Comparison of ENCODE assay signal across 14 mouse cellular contexts in the genomic region with DNA sequence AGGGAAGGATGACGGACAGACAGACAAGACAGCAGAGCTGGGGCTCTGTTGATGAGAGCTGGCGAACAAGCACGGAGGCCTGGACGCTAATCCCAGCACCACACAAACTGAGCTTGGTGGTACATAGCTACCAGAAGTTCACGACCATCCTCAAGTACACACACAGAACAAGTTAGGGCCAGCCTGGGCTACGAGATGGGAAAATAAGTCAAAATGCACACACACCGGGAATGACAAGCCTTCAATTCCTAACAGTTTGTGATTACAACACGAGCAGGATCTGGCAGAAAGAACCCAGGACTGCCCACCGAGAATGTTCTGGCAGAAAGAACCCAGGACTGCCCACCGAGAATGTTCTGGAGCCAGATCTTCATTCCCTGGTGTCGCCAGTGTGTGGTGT. TPM values are rescaled to one million over a fixed set of nuclear protein-coding genes. Genes with fewer than 3 reads are reported as not detected.
DNase-seq lines count a peak whose midpoint lies in the region; ATAC-seq and TF ChIP-seq lines count a peak whose summit lies in the region.
"Had no signal": no experiment of that assay in that cellular context is flagged by ENCODE, and none has a peak within 500 bp of the region (broad histone marks: within the 10 kb centered on the region; RNA-seq: fewer than 3 reads in every experiment).

No protein-coding gene starts in this region.

- H3K36me3 ChIP-seq in liver, postnatal 0 days (replicated peaks; ENCODE audit: insufficient read depth, low read length) = peaks cover 10% of the 10 kb centered on the region
- H3K36me3 ChIP-seq: hindbrain, embryonic 15.5 days had no signal

- WGBS in cerebellum, adult 2 months = 69% methylated on average over 11 of the region's 11 CpGs
- 82% methylated on average over 11 of the region's 11 CpGs for WGBS in liver, postnatal 0 days (ENCODE audit: insufficient replicate concordance)

- no peak overlapping the region for H3K27ac ChIP-seq in gastrocnemius, adult 2 months
- peak overlapping the region; percentile 87 for H3K27ac ChIP-seq in layer of hippocampus, adult 2 months
- H3K27ac ChIP-seq in cerebellum, adult 2 months (ENCODE audit: insufficient read depth, low read length) = no peak overlapping the region
- no peak overlapping the region for H3K27ac ChIP-seq in liver, postnatal 0 days (ENCODE audit: low read depth)
- H3K27ac ChIP-seq: hindbrain, embryonic 15.5 days; liver, embryonic 15.5 days; midbrain, embryonic 12.5 days; stomach, postnatal 0 days had no signal

- H3K4me2 ChIP-seq in liver, postnatal 0 days (ENCODE audit: low read depth, low read length) = no peak overlapping the region
- H3K4me2 ChIP-seq: hindbrain, embryonic 15.5 days; liver, embryonic 15.5 days; midbrain, embryonic 12.5 days had no signal

- TF ChIP-seq EP300 in liver, postnatal 0 days (IDR thresholded peaks at IDR 0.05; ENCODE audit: low read depth) = no peak

- H3K27me3 ChIP-seq in cerebellum, adult 2 months (ENCODE audit: control insufficient read depth, insufficient read depth, low read length) = no peaks in the 10 kb centered on the region
- H3K27me3 ChIP-seq in liver, postnatal 0 days (ENCODE audit: insufficient read depth, low read length) = no peaks in the 10 kb centered on the region
- H3K27me3 ChIP-seq: hindbrain, embryonic 15.5 days; liver, embryonic 15.5 days had no signal

- TF ChIP-seq POLR2A in cerebellum, adult 2 months (IDR thresholded peaks at IDR 0.05; ENCODE audit: borderline replicate concordance, insufficient read depth, low read length) = no peak

- no peaks in the 10 kb centered on the region for H3K9me3 ChIP-seq in liver, postnatal 0 days (ENCODE audit: low read length)
- H3K9me3 ChIP-seq: hindbrain, embryonic 15.5 days; liver, embryonic 15.5 days; midbrain, embryonic 12.5 days had no signal

- no peak for ATAC-seq in liver, postnatal 0 days
- no peak for ATAC-seq in inflammation-experienced regulatory T-cells, adult 6 months

- intact Hi-C loops in gastrocnemius, adult 2 months (cut with DNase I) = no loop called here

- TF ChIP-seq CTCF in gastrocnemius, adult 2 months (IDR thresholded peaks at IDR 0.05) = no peak
- no peak; the same call in 1 of the 2 replicates for TF ChIP-seq CTCF in layer of hippocampus, adult 2 months (conservative IDR thresholded peaks at IDR 0.05)
- no peak for TF ChIP-seq CTCF in cerebellum, adult 2 months (IDR thresholded peaks at IDR 0.05; ENCODE audit: borderline replicate concordance, insufficient read depth, low read depth, low read length)
- no peak for TF ChIP-seq CTCF in liver, postnatal 0 days (IDR thresholded peaks at IDR 0.05; ENCODE audit: low read depth)

- H3K9ac ChIP-seq in liver, postnatal 0 days (replicated peaks) = no peak overlapping the region
- H3K9ac ChIP-seq: hindbrain, embryonic 15.5 days; liver, embryonic 15.5 days; midbrain, embryonic 12.5 days had no signal

- peak; percentile 8 for DNase-seq in gastrocnemius, adult 2 months
- no peak for DNase-seq in gastrocnemius, postnatal 10 days
- peak; percentile 0 to 8 for DNase-seq in layer of hippocampus, adult 2 months (ENCODE audit: low spot score in 2 of 2)
- no peak for DNase-seq in layer of hippocampus, postnatal 14 days (ENCODE audit: low spot score in 2 of 2)
- peak; percentile 5 to 15 for DNase-seq in cerebellum, adult 2 months
- DNase-seq in cerebellum, postnatal 10 days = peak; percentile 19 to 26
- no peak for DNase-seq in liver, postnatal 0 days
- DNase-seq: lung, postnatal 36 days had no signal

- H3K4me3 ChIP-seq in gastrocnemius, adult 2 months = no peak overlapping the region
- no peak overlapping the region for H3K4me3 ChIP-seq in layer of hippocampus, adult 2 months
- H3K4me3 ChIP-seq in cerebellum, adult 2 months (replicated peaks; ENCODE audit: insufficient read depth, low read depth, low read length) = no peak overlapping the region
- H3K4me3 ChIP-seq in liver, postnatal 0 days (ENCODE audit: low read depth, low read length) = no peak overlapping the region
- H3K4me3 ChIP-seq: hindbrain, embryonic 15.5 days; liver, embryonic 15.5 days; midbrain, embryonic 12.5 days had no signal

- H3K4me1 ChIP-seq in cerebellum, adult 2 months (ENCODE audit: control insufficient read depth, insufficient read depth, low read length) = peaks cover 25% of the 10 kb centered on the region
- peaks cover 11% of the 10 kb centered on the region for H3K4me1 ChIP-seq in liver, postnatal 0 days (ENCODE audit: insufficient read depth)

RNA-seq across cellular contexts. Expression of a gene that starts 51.0 kb away (rescaled TPM):
- 10 to 100 TPM in 1 of 2 experiments, 1 to 10 TPM in 1; 7.8 to 10.6 TPM for total RNA-seq in gastrocnemius, adult 2 months (2021)
- 10 to 100 TPM; 21.1 to 26.0 TPM for total RNA-seq in gastrocnemius, postnatal 10 days (2021)
- total RNA-seq in layer of hippocampus, adult 2 months (2021) = 10 to 100 TPM; 38.1 to 43.9 TPM
- 10 to 100 TPM; 58.8 to 60.5 TPM for total RNA-seq in layer of hippocampus, postnatal 14 days (2021)
- 53.5 and 59.4 TPM in 2 replicates for polyA plus RNA-seq in cerebellum, adult 2 months (2012; rRNA removed)
- polyA plus RNA-seq in liver, postnatal 0 days (2015; fragmentation: Nextera tagmentation; extraction: Ambion mirVana) = 3.2 and 4.2 TPM in 2 replicates
- 10 to 100 TPM in 1 of 3 experiments, 1 to 10 TPM in 2; 5.1 to 16.7 (median 5.2) TPM for polyA plus RNA-seq in inflammation-experienced regulatory T-cells, adult 6 months (2017; shearing (Covaris generic))

RNA-seq across cellular contexts. Expression of a gene that starts 57.6 kb away (rescaled TPM):
- total RNA-seq in gastrocnemius, adult 2 months (2021) = 1 to 10 TPM; 1.7 to 5.2 TPM
- total RNA-seq in gastrocnemius, postnatal 10 days (2021) = 10 to 100 TPM; 13.7 to 17.8 TPM
- under 1 TPM; 0.72 to 0.81 TPM for total RNA-seq in layer of hippocampus, adult 2 months (2021)
- total RNA-seq in layer of hippocampus, postnatal 14 days (2021) = 1 to 10 TPM; 1.3 to 2.1 TPM
- polyA plus RNA-seq in cerebellum, adult 2 months (2012; rRNA removed) = 1.8 and 2.0 TPM in 2 replicates
- polyA plus RNA-seq in liver, postnatal 0 days (2015; fragmentation: Nextera tagmentation; extraction: Ambion mirVana) = 1.1 and 1.8 TPM in 2 replicates
- polyA plus RNA-seq in inflammation-experienced regulatory T-cells, adult 6 months (2017; shearing (Covaris generic)) = not detected
- total RNA-seq: common myeloid progenitor, adult 5-6 weeks had no signal

Comparison
In these comparisons a context has a peak if more than half of its experiments do, and no peak if none do; other contexts are left out.
1. DNase-seq: peak in gastrocnemius, adult 2 months (single experiment), layer of hippocampus, adult 2 months (2 of 2), cerebellum, adult 2 months (2 of 2) and cerebellum, postnatal 10 days (2 of 2); none in gastrocnemius, postnatal 10 days (single experiment), layer of hippocampus, postnatal 14 days (0 of 2) and liver, postnatal 0 days (single experiment).